Mouse (Mus musculus) neutrophil, adult 5-6 weeks (primary cell): ENCODE measurements at regions not wholly inside any gene's neighbourhood (a gene's known extent, or its start where the extent isn't known, plus 50 kb on each side); places are given as distances from the start of the nearest gene placed in this dataset.

ENCODE experiments used
- ATAC-seq: fragments of 151-379, 151-347 bp; 2 replicates; pipeline ENCODE4 v1.8.0; 2017; ENCODE audit warnings: mild to moderate bottlenecking, moderate TSS enrichment; ENCODE audit not compliant: insufficient number of reproducible peaks, poor library complexity, low FRiP score, severe bottlenecking; ENCODE audit errors: extremely low read depth

DNA sequence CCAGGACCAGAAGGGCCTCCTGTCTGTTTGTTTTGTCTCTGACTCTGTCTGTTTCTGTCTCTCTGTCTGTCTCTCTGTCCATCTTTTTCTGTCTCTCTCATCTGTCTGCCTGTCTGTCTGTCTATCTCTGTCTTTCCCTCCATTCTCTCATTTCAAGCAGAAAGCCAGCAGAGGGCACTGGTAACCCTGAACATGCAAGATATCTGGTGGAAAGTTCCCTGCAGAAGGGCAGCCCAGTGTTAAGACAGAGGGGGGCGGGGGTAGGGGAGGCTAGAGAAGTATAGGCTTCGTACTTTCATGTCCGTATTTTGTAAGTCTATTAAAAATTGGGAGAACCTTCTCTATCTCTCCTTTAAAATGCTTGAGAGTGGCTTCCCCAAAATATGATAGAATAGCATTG, 370.4 kb upstream of the Nr5a2 start:
- no peak for ATAC-seq

DNA sequence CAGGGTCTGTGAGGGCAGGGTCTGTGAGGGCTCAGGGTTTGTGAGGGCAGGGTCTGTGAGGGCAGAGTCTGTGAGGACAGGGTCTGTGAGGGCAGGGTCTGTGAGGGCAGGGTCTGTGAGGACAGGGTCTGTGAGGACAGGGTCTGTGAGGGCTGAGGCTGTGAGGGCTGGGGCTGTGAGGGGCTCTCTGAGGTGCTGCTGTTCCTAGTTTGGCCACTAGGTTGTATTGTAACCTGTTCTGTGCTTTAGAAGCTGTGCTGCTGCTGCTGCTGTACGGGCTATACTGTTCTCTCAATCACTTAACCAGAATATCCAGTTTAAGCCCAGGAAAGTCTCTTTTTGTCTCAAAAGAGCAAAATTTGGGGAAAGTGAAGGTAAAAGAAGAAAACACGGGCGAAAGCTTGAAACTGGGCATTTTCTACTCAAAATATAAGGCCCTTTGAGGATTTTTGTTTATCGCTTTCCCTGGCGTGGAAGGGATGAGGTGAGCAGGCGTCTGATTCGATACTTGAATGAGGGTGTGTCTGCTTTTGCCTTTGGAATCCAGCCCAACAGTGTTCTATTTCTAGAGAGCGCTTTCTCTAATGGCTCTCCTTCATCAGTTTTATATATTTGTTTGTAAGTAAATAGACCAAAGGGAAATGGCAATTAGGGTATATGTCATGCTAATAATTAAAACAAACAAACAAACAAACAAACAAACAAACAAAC, 363.8 kb upstream of the Nr5a2 start:
- ATAC-seq, result no peak

DNA sequence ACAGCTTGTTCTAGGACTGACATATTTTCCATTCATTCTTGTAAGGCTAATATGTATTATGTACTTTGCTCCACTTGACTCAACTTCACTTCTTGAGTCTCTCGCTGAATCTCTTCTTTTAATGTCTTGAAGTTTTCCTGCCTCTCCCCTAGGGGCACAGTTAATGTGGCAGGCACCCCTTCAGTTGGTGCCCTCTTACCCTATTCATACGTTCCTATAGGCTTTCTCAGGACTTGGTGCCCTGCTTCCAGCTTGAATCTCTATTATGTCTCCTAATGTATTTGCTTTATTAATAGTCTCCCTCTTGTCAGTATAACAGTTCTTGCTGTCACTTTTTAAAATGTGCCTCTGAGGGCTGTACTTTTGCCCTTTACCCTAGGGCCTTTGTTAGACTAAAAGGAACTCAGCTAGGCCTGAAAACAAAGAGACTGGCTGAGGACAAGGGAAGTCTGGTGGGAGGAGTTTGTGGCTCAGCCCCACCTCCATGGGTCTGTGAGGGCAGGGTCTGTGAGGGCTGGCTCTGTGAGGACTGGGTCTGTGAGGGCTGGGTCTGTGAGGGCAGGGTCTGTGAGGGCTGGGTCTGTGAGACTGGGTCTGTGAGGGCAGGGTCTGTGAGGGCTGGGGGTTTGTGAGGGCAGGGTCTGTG, 362.9 kb upstream of the Nr5a2 start:
- ATAC-seq, result no peak

DNA sequence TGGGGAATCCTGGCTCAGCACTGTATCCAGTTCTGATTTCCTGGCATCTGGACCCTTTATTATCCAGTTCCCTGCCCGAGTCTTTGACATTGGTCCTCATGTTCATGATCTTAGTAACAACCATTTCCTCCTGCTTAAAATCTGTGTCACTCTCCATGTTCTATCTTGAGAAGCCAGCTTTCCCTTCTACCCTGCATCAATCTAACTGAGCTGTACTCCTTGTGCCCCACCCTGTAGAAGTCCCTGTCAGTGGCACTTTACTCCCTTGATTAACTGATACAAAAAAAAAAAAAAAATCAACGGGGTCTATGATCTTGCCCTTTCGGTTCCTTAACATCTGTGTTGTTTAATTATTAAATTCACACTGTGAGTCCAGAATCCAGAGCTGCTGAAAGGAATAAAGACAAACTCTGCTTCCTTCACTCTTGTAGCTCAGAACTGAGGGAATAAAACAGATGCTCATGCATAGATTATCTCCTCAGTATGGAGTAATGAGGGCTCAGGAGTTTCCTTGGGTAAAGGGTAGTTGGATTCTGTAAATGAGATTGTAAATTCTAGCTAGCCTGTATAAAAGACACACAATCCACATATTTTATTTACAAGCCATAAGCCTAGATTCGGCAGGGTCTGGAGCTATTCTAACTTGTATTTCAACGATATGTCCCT, 342.6 kb upstream of the Nr5a2 start:
- no peak for ATAC-seq

DNA sequence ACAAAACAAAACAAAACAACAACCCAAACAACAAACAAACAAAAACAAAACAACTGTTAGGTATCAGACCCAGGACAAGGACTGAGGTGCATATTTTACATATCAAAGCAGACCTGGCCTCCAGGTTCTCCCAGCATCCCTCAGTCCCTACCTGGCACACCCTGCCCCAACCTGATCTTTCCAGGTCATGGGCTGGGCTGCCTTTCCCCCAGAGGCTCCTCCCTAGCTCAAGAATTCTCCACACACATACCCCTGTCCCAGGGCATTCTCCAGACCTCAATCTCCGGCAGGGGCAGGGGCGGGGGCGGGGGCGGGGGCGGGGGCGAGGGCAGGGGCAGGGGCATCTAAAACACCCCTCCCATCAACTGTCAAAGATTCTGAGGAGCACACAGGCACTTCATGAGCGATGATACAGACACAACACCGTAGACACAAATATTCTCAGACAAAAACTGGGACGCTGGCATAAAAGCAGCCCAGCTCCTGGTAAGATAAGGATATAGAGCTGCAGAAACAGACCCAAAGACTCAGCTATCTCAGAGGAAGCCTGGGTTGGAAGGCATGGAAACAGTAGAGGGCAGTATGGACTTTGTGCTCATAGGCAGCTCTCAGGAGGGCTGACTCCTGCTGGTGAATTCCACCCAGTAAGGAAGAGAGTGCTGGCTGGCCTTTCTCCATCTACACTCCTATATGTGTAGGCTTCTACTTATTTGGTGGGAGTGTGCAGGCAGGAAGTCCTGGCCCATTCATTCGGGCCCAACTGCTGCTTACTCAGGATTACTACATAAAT, 337.7 kb upstream of the Nr5a2 start:
- ATAC-seq, result no peak

DNA sequence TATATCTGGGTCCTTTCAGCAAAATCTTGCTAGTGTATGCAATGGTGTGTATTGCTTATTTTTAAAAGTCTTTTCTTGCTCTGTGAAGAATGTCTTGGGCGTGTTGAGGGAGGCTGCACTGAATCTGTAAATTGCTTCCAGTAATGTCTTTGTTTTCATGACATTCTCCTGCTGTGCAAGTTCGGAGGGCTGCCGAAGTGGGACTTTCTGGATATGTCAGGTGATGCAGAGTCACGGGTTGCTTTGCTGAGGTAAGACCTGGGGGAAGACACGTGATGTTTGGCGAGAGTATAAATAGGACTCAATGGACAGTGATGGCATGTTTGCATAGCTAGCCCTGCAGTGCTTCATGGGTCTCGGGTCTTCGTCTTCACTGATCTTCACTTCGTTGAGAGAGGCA, 329.2 kb upstream of the Nr5a2 start:
- ATAC-seq, result no peak

DNA sequence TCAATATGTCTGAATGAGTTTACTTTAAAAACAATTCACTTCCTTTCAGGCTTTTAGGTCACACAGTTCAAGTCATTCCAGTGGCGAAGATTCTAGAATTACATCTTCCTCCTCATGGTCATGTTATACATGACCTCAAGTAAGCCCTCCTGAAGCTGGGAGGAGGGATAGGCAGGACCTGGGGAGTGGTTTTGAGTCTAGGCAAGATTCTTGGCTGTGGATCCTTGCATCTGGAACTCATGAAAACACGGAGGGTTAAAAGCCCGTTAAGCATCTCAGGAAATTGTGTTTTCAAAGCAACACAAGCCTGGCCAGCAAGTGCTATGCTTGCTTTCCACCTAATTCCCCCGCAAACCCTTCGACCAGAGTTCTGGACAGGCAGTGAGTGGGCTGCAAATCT, 323.0 kb upstream of the Nr5a2 start:
- ATAC-seq, result no peak

DNA sequence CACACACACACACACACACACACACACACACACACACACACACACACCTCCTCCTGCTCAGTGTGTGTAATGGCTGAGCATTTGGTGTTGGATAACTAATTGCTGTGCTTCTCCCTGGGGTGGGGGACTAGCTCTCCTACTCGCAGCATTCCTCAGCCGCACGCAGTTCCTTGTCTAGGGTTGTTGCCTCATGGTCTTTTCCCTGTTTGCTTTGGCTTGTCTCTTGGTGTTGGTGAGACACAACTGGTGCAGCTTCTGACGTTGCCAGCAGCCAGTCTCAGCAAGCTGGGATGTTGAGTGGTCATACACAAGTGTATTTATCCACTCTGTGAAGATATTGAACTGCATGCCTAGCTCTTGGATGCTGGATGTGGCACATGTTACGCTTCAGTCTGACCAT, 322.2 kb upstream of the Nr5a2 start:
- ATAC-seq, result no peak

DNA sequence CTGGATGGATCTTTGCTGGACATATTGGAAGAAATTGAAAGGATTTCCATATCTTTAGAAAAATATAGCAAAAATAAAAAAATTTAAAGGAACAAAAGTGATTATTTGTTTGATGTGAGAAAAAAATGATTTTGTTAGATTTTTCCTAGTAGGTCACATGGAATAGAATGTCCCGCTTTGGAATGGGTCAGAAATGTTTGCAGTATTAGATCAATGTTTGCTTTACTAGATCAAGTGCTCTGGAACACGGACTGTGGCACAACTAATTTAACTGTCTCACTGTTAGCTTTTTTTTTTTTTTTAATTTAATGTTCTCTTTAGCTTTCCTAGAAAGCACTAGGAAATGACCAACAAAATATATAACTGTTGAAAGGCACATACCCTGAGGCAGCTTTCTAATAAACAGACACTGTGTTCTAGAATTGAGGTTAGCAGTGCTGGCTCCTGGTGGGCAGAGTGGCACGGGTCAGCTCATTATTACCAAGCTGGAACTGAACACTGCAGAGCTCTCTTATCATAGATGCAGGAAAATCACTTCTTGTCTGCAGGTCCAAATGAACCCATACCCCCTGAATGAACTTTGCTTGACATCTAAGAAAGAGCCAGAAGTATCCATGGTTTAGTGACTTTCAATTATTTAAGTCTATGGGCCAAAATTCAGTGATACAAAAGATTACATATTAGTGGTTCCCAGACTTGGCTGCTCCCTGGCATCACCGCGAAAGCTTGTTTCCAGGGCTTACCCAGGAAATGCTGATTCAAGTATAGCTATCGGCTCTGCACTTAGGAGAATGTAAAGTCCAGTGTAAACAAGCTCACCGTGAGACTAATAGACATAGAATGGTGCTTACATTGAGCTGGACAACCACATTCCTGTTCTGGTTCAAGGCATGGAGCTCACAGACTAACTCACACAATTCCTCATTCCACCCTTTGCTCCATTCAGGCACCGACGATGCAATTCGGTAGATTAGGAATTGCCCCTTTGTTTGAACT, 320.4 kb upstream of the Nr5a2 start:
- ATAC-seq, result no peak

DNA sequence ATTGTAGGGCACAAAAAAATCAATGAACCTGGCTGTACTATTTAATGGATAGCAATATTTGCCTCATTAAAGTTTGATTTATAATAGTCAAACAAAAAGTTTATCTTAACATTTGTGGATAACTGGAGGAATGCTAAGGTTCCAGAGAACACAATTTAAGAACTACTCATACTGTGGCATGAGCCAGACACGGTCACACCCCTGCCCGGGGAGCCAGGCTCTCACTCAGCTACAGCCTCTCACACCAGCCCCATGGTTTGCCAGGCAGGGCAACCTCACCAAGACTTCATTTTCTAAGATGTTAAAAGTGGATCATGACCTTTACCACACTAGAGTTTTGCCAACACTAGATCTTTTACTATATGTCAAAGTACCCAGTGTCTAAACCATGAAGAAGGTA, 319.7 kb upstream of the Nr5a2 start:
- ATAC-seq, result no peak

DNA sequence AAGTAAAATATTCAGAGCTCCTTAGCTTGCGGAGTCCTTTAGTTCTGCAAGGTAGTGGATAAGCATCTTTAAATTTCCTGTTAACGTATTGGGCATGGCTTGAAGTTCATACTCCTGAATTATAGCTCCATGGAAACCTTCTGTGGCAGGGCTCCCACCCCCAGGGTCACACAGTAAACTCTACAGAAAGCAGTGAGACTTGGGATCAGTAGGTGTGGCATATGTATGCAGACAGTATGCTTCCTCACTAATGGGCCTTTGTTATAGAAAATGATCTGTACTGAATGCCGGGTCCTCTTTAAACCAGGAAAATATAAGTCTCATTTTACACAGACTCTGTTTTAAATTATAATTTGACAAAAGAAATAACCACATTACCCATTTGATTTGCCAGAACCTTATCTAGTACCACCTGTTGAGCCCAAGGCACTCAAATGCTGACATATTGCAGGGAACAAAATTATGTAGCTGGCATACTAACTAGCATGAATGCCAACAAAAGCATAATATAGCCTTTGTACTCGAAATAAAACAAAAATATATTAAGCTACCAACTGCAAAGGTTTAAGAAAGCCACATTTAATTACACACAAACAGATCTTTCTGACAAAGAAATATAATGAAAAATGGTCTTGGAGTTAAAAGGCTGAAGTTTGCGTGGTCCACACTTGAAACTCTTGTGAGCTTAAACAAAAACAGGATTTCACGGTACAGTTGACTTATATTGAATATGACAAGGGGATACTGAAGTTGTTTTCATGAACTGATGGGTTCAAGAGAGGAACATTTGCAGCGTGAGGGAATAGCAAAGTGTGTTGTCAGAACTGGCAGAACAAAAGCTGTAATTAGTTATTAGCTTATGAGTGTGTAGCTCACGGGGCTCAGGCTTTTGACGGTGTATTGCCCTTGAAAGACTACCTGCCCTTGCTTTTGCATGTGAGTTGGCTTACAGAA, 310.7 kb upstream of the Nr5a2 start:
- ATAC-seq, result no peak

DNA sequence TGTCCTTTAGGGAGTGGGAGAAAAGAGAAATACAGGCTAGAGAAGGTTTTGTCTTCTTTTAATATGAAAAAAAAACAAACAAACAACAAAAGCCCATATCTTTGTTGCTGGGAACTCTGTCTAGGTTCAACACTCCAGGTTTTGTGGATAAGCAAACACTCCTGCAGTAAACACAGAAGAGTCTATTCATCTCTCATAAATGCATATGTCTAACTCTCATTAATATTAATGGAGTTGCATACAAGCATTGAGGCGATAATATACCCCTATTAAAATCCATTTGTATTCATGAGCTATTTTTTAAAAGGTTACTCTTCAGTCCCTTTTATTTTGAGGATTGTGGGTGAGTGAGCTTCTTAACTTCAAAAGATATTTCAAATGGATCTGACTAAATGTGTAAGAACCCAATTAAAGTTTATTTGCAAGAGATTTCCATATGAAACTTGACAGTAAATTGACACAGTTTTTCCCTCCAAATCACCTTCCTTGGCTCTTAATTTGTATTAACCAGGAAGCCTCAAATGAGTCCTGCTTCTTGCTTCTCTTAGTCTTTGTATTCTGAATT, 302.6 kb upstream of the Nr5a2 start:
- ATAC-seq, result no peak

DNA sequence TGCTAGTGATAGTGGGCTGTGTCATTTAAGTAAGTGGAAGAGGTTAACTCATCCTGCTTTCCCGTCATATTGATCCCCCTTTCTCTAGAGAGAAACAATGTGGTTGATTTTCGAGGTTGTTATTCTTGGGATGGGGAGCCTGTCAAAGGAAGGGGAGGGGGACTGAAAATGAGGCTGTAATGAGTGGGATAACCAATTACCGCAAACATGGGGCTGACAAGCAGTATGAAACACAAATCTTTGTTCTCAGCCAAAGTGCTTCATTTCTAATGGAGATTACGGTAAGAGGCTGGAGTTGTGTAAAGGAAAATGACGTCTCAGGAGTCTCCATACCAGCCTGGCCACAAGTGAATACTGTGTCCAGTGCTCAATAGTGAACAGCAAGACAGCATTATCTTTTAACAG, 301.9 kb upstream of the Nr5a2 start:
- ATAC-seq, result no peak

DNA sequence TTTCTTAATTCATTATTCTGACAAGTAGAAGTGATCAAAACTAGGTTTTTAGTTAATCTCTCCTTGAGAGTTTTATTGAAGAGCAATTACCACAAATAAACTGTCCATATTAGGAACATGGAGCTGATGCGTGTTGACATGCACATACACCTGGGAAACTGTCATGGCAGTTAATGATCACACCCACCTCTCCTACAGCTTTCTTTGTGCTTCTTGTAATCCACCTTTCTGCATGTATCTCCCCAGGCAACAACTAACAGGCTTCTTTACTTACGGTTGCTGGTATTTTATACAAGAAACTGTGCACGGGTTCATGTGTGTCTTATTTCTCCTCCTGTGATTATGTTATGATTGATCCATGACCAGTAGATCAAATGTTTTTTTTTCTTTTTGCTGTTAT, 296.0 kb upstream of the Nr5a2 start:
- no peak for ATAC-seq

DNA sequence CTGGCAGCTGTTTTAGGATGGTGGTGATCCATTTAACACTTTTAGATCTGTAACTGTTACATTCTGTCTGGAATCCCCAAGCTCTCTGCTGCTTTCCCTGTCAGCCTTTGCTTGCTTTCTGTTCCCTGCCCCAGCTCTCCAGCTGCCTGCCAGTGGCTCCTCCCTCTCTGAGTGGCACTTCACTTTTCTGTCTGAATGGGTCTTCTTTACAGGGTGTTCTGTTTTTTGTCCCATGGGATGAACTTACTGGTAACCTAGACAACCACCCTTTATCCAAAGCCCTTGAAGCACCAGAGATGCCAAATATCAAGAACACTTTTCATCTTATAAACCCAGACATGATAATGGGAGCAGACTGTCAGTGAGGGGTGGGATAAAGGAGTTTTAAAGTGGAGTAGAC, 294.8 kb upstream of the Nr5a2 start:
- ATAC-seq, result no peak

DNA sequence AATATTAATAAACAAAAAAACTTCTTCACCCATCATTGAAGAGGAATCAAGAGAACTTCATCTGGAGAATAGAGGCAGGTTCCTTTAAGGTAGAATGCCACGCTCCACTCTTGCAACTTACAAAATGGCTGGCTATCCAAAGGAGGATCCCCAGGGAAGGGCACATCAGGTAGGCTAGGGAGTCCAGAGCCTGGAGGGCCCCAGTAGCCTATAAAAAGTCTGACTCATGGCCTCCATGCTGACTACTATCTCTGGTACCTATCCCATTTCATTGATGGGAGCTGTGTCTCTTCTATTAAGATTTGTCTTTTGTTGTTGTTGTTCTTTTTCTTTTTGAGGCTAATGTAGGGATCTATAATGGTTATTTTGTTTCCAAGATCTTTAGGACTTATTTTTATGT, 294.4 kb upstream of the Nr5a2 start:
- ATAC-seq, result no peak

DNA sequence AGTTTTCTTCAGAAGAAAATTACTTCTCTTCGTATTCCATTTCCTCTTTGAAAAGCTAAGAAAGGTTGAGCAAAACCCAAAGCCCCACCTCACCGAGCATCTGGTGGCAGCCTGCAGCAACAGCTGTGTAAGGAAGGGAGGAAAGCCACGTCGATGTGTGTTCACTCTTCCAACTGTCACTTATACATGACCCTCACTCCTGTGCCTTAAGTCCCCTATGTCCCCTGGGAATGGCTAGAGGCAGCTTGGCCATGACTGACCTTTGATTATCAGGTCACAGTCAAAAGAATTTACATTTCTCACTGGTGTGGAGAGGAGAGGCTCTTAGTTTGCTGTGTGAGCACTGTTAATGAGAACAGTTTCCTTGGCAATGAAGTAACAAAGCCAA, 266.8 kb upstream of the Nr5a2 start:
- ATAC-seq, result no peak
